In genomic region chr17:43229621-43230513, GRCm38 (mm10) we compare ENCODE assay signal across 9 mouse cellular contexts. TPM values are rescaled to one million over a fixed set of nuclear protein-coding genes. Genes with fewer than 3 reads are reported as not detected.
DNase-seq lines count a peak whose midpoint lies in the region; ATAC-seq and TF ChIP-seq lines count a peak whose summit lies in the region.
"Had no signal": no experiment of that assay in that cellular context is flagged by ENCODE, and none has a peak within 500 bp of the region (broad histone marks: within the 10 kb centered on the region; RNA-seq: fewer than 3 reads in every experiment).

No protein-coding gene starts in this region.

- H3K4me1 ChIP-seq in ES-E14 (ENCODE audit: control insufficient read depth in 2 of 2, insufficient read depth in 2 of 2, low read length in 2 of 2, poor library complexity in 1 of 2): no peaks in the 10 kb centered on the region
- H3K4me1 ChIP-seq in forebrain, embryonic 16.5 days (replicated peaks; ENCODE audit: control insufficient read depth, insufficient read depth, low read length): peaks cover 8% of the 10 kb centered on the region; the same call in 1 of the 2 replicates
- H3K4me1 ChIP-seq in lung, embryonic 14.5 days (ENCODE audit: insufficient read depth): no peaks in the 10 kb centered on the region

- intact Hi-C loops in heart, postnatal 36 days (cut with DNase I): loop anchor here (1.0 to 10.0 kb wide), 3 partner anchors 158 to 355 kb away; partner anchors contain the start of genes Cd2ap and Tnfrsf21

- in situ Hi-C loops in ES-E14 (cut with MboI; ENCODE audit: low sequenced_read_pairs in 2 of 2, unreplicated experiment in 2 of 2): loop anchor here in 1 of 2 experiments (10.0 kb wide), 1 partner anchor 225 kb away; no protein-coding TSS in a partner anchor

- no peaks in the 10 kb centered on the region for H3K36me3 ChIP-seq in ES-E14 (ENCODE audit: control insufficient read depth, insufficient read depth, low read length, poor library complexity, severe bottlenecking)
- H3K36me3 ChIP-seq in forebrain, embryonic 16.5 days (ENCODE audit: control insufficient read depth, insufficient read depth): no peaks in the 10 kb centered on the region
- no peaks in the 10 kb centered on the region for H3K36me3 ChIP-seq in lung, embryonic 14.5 days (ENCODE audit: insufficient read depth)

- no peaks in the 10 kb centered on the region for H3K9me3 ChIP-seq in ES-E14 (ENCODE audit: control insufficient read depth, insufficient read depth, low read depth, low read length)
- no peaks in the 10 kb centered on the region for H3K9me3 ChIP-seq in forebrain, embryonic 16.5 days (ENCODE audit: control insufficient read depth, low read length)
- no peaks in the 10 kb centered on the region for H3K9me3 ChIP-seq in lung, embryonic 14.5 days (ENCODE audit: low read depth, low read length)

- peak; percentile 85 for TF ChIP-seq CTCF in lung, embryonic 14.5 days (IDR thresholded peaks at IDR 0.05; ENCODE audit: low read depth)

- H3K4me3 ChIP-seq in ES-E14 (ENCODE audit: insufficient read depth in 1 of 2, low read depth in 1 of 2, low read length in 2 of 2, poor library complexity in 1 of 2, severe bottlenecking in 1 of 2): no peak overlapping the region
- no peak overlapping the region for H3K4me3 ChIP-seq in forebrain, embryonic 16.5 days (replicated peaks; ENCODE audit: low read length)
- H3K4me3 ChIP-seq in lung, embryonic 14.5 days (ENCODE audit: low read depth, low read length): 0 out of 2 replicates have a peak overlapping the region, but pooled peaks have one; percentile 2

- H3K9ac ChIP-seq in ES-E14 (ENCODE audit: insufficient read depth, low read depth, low read length, poor library complexity, severe bottlenecking): no peak overlapping the region
- H3K9ac ChIP-seq in forebrain, embryonic 16.5 days (replicated peaks; ENCODE audit: low read depth, low read length): no peak overlapping the region
- H3K9ac ChIP-seq in lung, embryonic 14.5 days: no peak overlapping the region

- no peaks in the 10 kb centered on the region for H3K27me3 ChIP-seq in forebrain, embryonic 16.5 days (replicated peaks; ENCODE audit: control insufficient read depth, insufficient read depth, low read length)
- no peaks in the 10 kb centered on the region for H3K27me3 ChIP-seq in lung, embryonic 14.5 days (ENCODE audit: insufficient read depth, low read length)

- 47% methylated on average over 12 of the region's 12 CpGs for WGBS in forebrain, embryonic 16.5 days
- 34% methylated on average over 12 of the region's 12 CpGs for WGBS in lung, embryonic 14.5 days

- peak overlapping the region; percentile 12; the same call in 1 of the 2 replicates for H3K4me2 ChIP-seq in forebrain, embryonic 16.5 days (ENCODE audit: low read length)
- peak overlapping the region; percentile 36; the same call in 1 of the 2 replicates for H3K4me2 ChIP-seq in lung, embryonic 14.5 days

- H3K27ac ChIP-seq in ES-E14 (ENCODE audit: insufficient read depth, low read depth, low read length, poor library complexity, severe bottlenecking): no peak overlapping the region
- H3K27ac ChIP-seq in forebrain, embryonic 16.5 days (ENCODE audit: low read length): no peak overlapping the region
- no peak overlapping the region for H3K27ac ChIP-seq in lung, embryonic 14.5 days (ENCODE audit: low read depth)
- H3K27ac ChIP-seq: macrophage had no signal

- ATAC-seq in cerebellum, adult (ENCODE audit: insufficient number of reproducible peaks, low FRiP score, low TSS enrichment): peak; percentile 78
- peak; percentile 97 for ATAC-seq in forebrain, embryonic 16.5 days
- ATAC-seq in lung, embryonic 14.5 days (ENCODE audit: insufficient read depth): peak; percentile 82
- peak; percentile 71 for ATAC-seq in neutrophil, adult 5-6 weeks (ENCODE audit: extremely low read depth, insufficient number of reproducible peaks, low FRiP score, poor library complexity, severe bottlenecking)

- peak; percentile 74 for DNase-seq in ES-E14 (ENCODE audit: low read depth, low spot score)
- DNase-seq in heart, postnatal 36 days: peak; percentile 69 to 77
- peak; percentile 69 to 85 for DNase-seq in layer of hippocampus, adult 18-20 months (ENCODE audit: low spot score in 2 of 2)
- peak; percentile 90 for DNase-seq in lung, embryonic 14.5 days
- DNase-seq in thymus, postnatal 0 days (ENCODE audit: low spot score): peak; percentile 78

TF ChIP-seq in ES-E14, 5 proteins besides CTCF, POLR2A, EP300 and RAD21:
- TF ChIP-seq CHD2 (IDR thresholded peaks at IDR 0.05; ENCODE audit: low read depth, low read length) (no peak), HCFC1 (IDR thresholded peaks at IDR 0.05; ENCODE audit: borderline replicate concordance, insufficient read depth, low read length) (no peak), MAFK (IDR thresholded peaks at IDR 0.05; ENCODE audit: insufficient read depth, low read depth, low read length) (no peak), ZNF384 (IDR thresholded peaks at IDR 0.05; ENCODE audit: low read depth, low read length) (0 out of 2 replicates have a peak, but pooled peaks have one; percentile 15), ZC3H11A (IDR thresholded peaks at IDR 0.05; ENCODE audit: borderline replicate concordance, low read depth, low read length) (peak; percentile 95)

RNA-seq across cellular contexts. Expression of gene Adgrf1, which starts 40.3 kb away (rescaled TPM):
- not detected in 2 replicates for total RNA-seq in ES-E14 (2012; rRNA removed)
- not detected in 2 replicates for polyA plus RNA-seq in forebrain, embryonic 16.5 days (2015; fragmentation: Nextera tagmentation; extraction: Ambion mirVana)
- not detected for total RNA-seq in heart, postnatal 36 days (2021)
- total RNA-seq in layer of hippocampus, adult 18-20 months (2021): not detected
- polyA plus RNA-seq in lung, embryonic 14.5 days (2014; fragmentation: Nextera tagmentation; extraction: Ambion mirVana): not detected in 2 replicates
- total RNA-seq in neutrophil, adult 5-6 weeks (2017): 1.1 and 2.3 TPM in 2 replicates
- not detected in 2 replicates for polyA plus RNA-seq in thymus, postnatal 0 days (2015; fragmentation: Nextera tagmentation; extraction: Ambion mirVana)
